ENCODE assay signal across 33 mouse cellular contexts in the genomic region with DNA sequence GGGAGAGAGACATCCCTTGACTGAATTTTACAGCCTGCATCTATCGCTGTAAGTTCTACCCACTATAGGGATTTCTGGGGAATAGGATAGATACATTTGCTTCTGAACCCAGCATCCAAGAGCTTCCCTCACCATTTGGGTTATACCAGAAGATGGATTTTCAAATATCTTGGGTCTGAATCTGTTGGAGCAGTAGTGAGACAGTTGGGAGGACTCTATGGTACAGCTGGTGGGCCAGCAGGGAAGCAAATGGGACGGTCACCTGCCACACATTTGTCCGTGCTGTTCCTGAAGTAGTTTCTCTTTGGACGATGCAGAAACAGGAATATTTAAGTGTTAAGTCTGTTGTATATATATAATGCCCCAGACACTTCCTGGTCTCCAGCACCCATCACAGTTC. TPM values are rescaled to one million over a fixed set of nuclear protein-coding genes. Genes with fewer than 3 reads are reported as not detected.
DNase-seq lines count a peak whose midpoint lies in the region; ATAC-seq lines count a peak whose summit lies in the region.
"Had no signal": no experiment of that assay in that cellular context is flagged by ENCODE, and none has a peak within 500 bp of the region (broad histone marks: within the 10 kb centered on the region; RNA-seq: fewer than 3 reads in every experiment).

No protein-coding gene starts in this region.

- no peak overlapping the region for H3K4me3 ChIP-seq in midbrain, embryonic 11.5 days (ENCODE audit: low read depth, low read length)
- no peak overlapping the region for H3K4me3 ChIP-seq in midbrain, embryonic 15.5 days
- H3K4me3 ChIP-seq: forebrain, embryonic 10.5 days; heart, embryonic 10.5 days; heart, embryonic 15.5 days; intestine, embryonic 15.5 days; limb, embryonic 10.5 days; limb, embryonic 15.5 days; liver, embryonic 13.5 days; neural tube, embryonic 15.5 days had no signal

- ATAC-seq in cerebellum, adult (ENCODE audit: insufficient number of reproducible peaks, low FRiP score, low TSS enrichment): peak; percentile 39; the same call in 1 of the 2 replicates
- no peak for ATAC-seq in midbrain, embryonic 11.5 days (ENCODE audit: low FRiP score)
- no peak for ATAC-seq in midbrain, embryonic 15.5 days (replicated peaks)
- ATAC-seq: intestine, embryonic 15.5 days had no signal

- H3K27me3 ChIP-seq in midbrain, embryonic 11.5 days (ENCODE audit: control insufficient read depth, insufficient read depth, low read length): no peaks in the 10 kb centered on the region
- no peaks in the 10 kb centered on the region for H3K27me3 ChIP-seq in midbrain, embryonic 15.5 days (replicated peaks)
- H3K27me3 ChIP-seq: CH12.LX; heart, embryonic 15.5 days; intestine, embryonic 15.5 days; limb, embryonic 15.5 days; liver, embryonic 13.5 days; neural tube, embryonic 15.5 days had no signal

- no peaks in the 10 kb centered on the region; the same call in 1 of the 2 replicates for H3K9me3 ChIP-seq in midbrain, embryonic 11.5 days (ENCODE audit: control insufficient read depth, low read length)
- no peaks in the 10 kb centered on the region for H3K9me3 ChIP-seq in midbrain, embryonic 15.5 days
- H3K9me3 ChIP-seq: heart, embryonic 10.5 days; heart, embryonic 15.5 days; intestine, embryonic 15.5 days; limb, embryonic 15.5 days; liver, embryonic 13.5 days; neural tube, embryonic 15.5 days had no signal

- H3K4me1 ChIP-seq in midbrain, embryonic 11.5 days (ENCODE audit: control insufficient read depth, insufficient read depth, low read length): no peaks in the 10 kb centered on the region
- no peaks in the 10 kb centered on the region; the same call in 1 of the 2 replicates for H3K4me1 ChIP-seq in midbrain, embryonic 15.5 days
- H3K4me1 ChIP-seq: heart, embryonic 10.5 days; heart, embryonic 15.5 days; intestine, embryonic 15.5 days; liver, embryonic 13.5 days; neural tube, embryonic 15.5 days had no signal

- no peak overlapping the region for H3K27ac ChIP-seq in midbrain, embryonic 11.5 days (ENCODE audit: low read depth, low read length)
- H3K27ac ChIP-seq in midbrain, embryonic 15.5 days: no peak overlapping the region
- H3K27ac ChIP-seq: forebrain, embryonic 10.5 days; heart, embryonic 10.5 days; heart, embryonic 15.5 days; hindbrain, postnatal 0 days; intestine, embryonic 15.5 days; kidney, postnatal 0 days; limb, embryonic 15.5 days; liver, embryonic 13.5 days; macrophage; neural tube, embryonic 15.5 days had no signal

- 87% methylated on average over 4 of the region's 4 CpGs for WGBS in midbrain, embryonic 11.5 days
- WGBS in midbrain, embryonic 15.5 days: 95% methylated on average over 4 of the region's 4 CpGs

- no peak for DNase-seq in cerebellum, postnatal 4 days (ENCODE audit: low spot score in 2 of 2)
- peak; percentile 37 for DNase-seq in midbrain, embryonic 11.5 days (ENCODE audit: low spot score, missing footprints)
- DNase-seq in cerebellum, postnatal 10 days: peak; percentile 70 to 74
- DNase-seq in urinary bladder, postnatal 10 days (ENCODE audit: low spot score): no peak
- DNase-seq in kidney, adult 9 months: no peak
- DNase-seq in right cerebral cortex, postnatal 10 days (ENCODE audit: low spot score in 2 of 2): no peak
- DNase-seq: adrenal gland, adult 8-10 months; forebrain, postnatal 0 days; gastrocnemius, postnatal 10 days; kidney, adult 2 months; kidney, postnatal 4 days; liver, embryonic 13.5 days; lung, adult 18-20 months; lung, postnatal 10 days; midbrain, embryonic 14.5 days; right cerebral cortex, postnatal 4 days; thymus, adult 2 months; thymus, postnatal 36 days had no signal

- H3K4me2 ChIP-seq in midbrain, embryonic 11.5 days: no peak overlapping the region
- no peak overlapping the region for H3K4me2 ChIP-seq in midbrain, embryonic 15.5 days
- H3K4me2 ChIP-seq: heart, embryonic 15.5 days; intestine, embryonic 15.5 days; limb, embryonic 15.5 days; liver, embryonic 13.5 days; neural tube, embryonic 15.5 days had no signal

- H3K36me3 ChIP-seq in midbrain, embryonic 11.5 days (ENCODE audit: control insufficient read depth, insufficient read depth, low read length): no peaks in the 10 kb centered on the region
- no peaks in the 10 kb centered on the region for H3K36me3 ChIP-seq in midbrain, embryonic 15.5 days (replicated peaks)
- H3K36me3 ChIP-seq: forebrain, embryonic 10.5 days; heart, embryonic 10.5 days; heart, embryonic 15.5 days; intestine, embryonic 15.5 days; limb, embryonic 10.5 days; limb, embryonic 15.5 days; liver, embryonic 13.5 days; neural tube, embryonic 15.5 days had no signal

- H3K9ac ChIP-seq in midbrain, embryonic 11.5 days (ENCODE audit: low read length): no peak overlapping the region
- no peak overlapping the region for H3K9ac ChIP-seq in midbrain, embryonic 15.5 days
- H3K9ac ChIP-seq: forebrain, postnatal 0 days; heart, embryonic 15.5 days; intestine, embryonic 15.5 days; limb, embryonic 15.5 days; liver, embryonic 13.5 days; neural tube, embryonic 15.5 days had no signal

RNA-seq across cellular contexts. Expression of a gene that starts 51.5 kb away (rescaled TPM):
- polyA plus RNA-seq in midbrain, embryonic 11.5 days (2014; fragmentation: Nextera tagmentation; extraction: Ambion mirVana): 7.0 and 7.1 TPM in 2 replicates
- 10.9 and 14.8 TPM in 2 replicates for polyA plus RNA-seq in midbrain, embryonic 15.5 days (2015; fragmentation: Nextera tagmentation; extraction: Ambion mirVana)
- polyA plus RNA-seq: C2C12; macrophage; spleen, adult 2 months had no signal

Comparison
In these comparisons a context has a peak if more than half of its experiments do, and no peak if none do; other contexts are left out.
1. DNase-seq: peak in midbrain, embryonic 11.5 days (single experiment) and cerebellum, postnatal 10 days (2 of 2); none in cerebellum, postnatal 4 days (0 of 2), urinary bladder, postnatal 10 days (single experiment), kidney, adult 9 months (single experiment) and right cerebral cortex, postnatal 10 days (0 of 2).